Mouse (Mus musculus) heart, embryonic 11.5 days (tissue): ENCODE results near the gene Eif3l. TPM values are rescaled to one million over a fixed set of nuclear protein-coding genes. Genes with fewer than 3 reads are reported as not detected.

Experiments used
- ATAC-seq: fragments of 200-750 bp; cut with Nextera tagmentation; replicated peaks from 2 replicates; pipeline ENCODE4 v1.8.0; 2017; ENCODE audit warnings: moderate library complexity; ENCODE audit not compliant: insufficient number of reproducible peaks, low FRiP score, low TSS enrichment
- H3K27ac ChIP-seq: fragments of 300-500 bp; sonication (generic); 2 replicates; pipeline ENCODE4 v1.5.1; 2014; ENCODE audit warnings: mild to moderate bottlenecking, low read depth, low read length
- H3K27me3 ChIP-seq: fragments of 300-500 bp; sonication (generic); 2 replicates; pipeline ENCODE4 v1.6.1; 2014; ENCODE audit warnings: mild to moderate bottlenecking, low read length, mixed read lengths; ENCODE audit not compliant: control insufficient read depth, insufficient read depth
- H3K36me3 ChIP-seq: fragments of 300-500 bp; sonication (generic); 2 replicates; pipeline ENCODE4 v1.6.1; 2014; ENCODE audit warnings: mild to moderate bottlenecking, low read length, moderate library complexity, mixed read lengths; ENCODE audit not compliant: control insufficient read depth, insufficient read depth
- H3K4me1 ChIP-seq: fragments of 300-500 bp; sonication (generic); 2 replicates; pipeline ENCODE4 v1.6.1; 2014; ENCODE audit warnings: low read length; ENCODE audit not compliant: control insufficient read depth, insufficient read depth
- H3K4me2 ChIP-seq: fragments of 300-500 bp; sonication (generic); 2 replicates; pipeline ENCODE4 v1.6.1; 2014; ENCODE audit warnings: mild to moderate bottlenecking, moderate library complexity
- H3K4me3 ChIP-seq: fragments of 300-500 bp; sonication (generic); 2 replicates; pipeline ENCODE4 v1.5.1; 2014; ENCODE audit warnings: low read depth, low read length
- H3K9ac ChIP-seq: fragments of 300-500 bp; sonication (generic); 2 replicates; pipeline ENCODE4 v1.6.1; 2014; ENCODE audit warnings: mild to moderate bottlenecking, low read depth, low read length, moderate library complexity
- H3K9me3 ChIP-seq: fragments of 300-500 bp; sonication (generic); replicated peaks from 2 replicates; pipeline ENCODE4 v1.6.1; 2016; ENCODE audit warnings: low read length; ENCODE audit not compliant: control insufficient read depth
- WGBS: fragments of 180-500 bp; shearing (Covaris S2); extraction: QIAGEN DNeasy Blood & Tissue Kit; methylation state at CpG from one replicate; pipeline ENCODE4 v1.1.7; 2014; ENCODE audit not compliant: insufficient replicate concordance; 5-methylcytosine and 5-hydroxymethylcytosine counted together
- polyA plus RNA-seq: library from polyadenylated mRNA; unstranded; fragments of >200 nt; fragmentation: Nextera tagmentation; extraction: Ambion mirVana; gene quantifications from 2 replicates; pipeline ENCODE4 v1.2.1, GENCODE M21; 2014

The Eif3l gene
- polyA plus RNA-seq, 1 experiment from 2014 or later = 166 TPM

GRCm38 (mm10) chr15:79105804-79106203 is 30.8 kb downstream of the Eif3l start:
- Histone ChIP-seq H3K9me3 (no peaks in the 10 kb centered on the region), H3K9ac (no peak overlapping the region), H3K27me3 (no peaks in the 10 kb centered on the region)

GRCm38 (mm10) chr15:79107966-79108365 is 33.0 kb downstream of the Eif3l start:
- Histone ChIP-seq H3K27me3 (no peaks in the 10 kb centered on the region), H3K4me2 (peak overlapping the region; percentile 91), H3K4me3 (peak overlapping the region; percentile 63), H3K27ac (peak overlapping the region; percentile 87), H3K36me3 (no peaks in the 10 kb centered on the region), H3K4me1 (peaks cover 29% of the 10 kb centered on the region), H3K9me3 (no peaks in the 10 kb centered on the region), H3K9ac (peak overlapping the region; percentile 90)
- ATAC-seq = no peak
- WGBS = 17% methylated on average over 7 of the region's 7 CpGs

More at GRCm38 (mm10) chr15:79105804-79106203, 30.8 kb downstream of the Eif3l start:
- H3K4me1 ChIP-seq = peaks cover 31% of the 10 kb centered on the region
- H3K27ac ChIP-seq = no peak overlapping the region
- no peak overlapping the region for H3K4me3 ChIP-seq
- WGBS = 44% methylated on average over 2 of the region's 2 CpGs
- H3K36me3 ChIP-seq = no peaks in the 10 kb centered on the region
- ATAC-seq = no peak
- H3K4me2 ChIP-seq = no peak overlapping the region

GRCm38 (mm10) chr15:79108421-79109320 is 33.7 kb downstream of the Eif3l start, which contains the start of gene Micall1:
TSS of gene Micall1 (plus strand) at chr15:79108898.
- WGBS = under 1% methylated on average over 68 of the region's 85 CpGs

GRCm38 (mm10) chr15:79109321-79109934 is 34.4 kb downstream of the Eif3l start:
- 1% methylated on average over 39 of the region's 46 CpGs for whole genome bisulfite sequencing
- ATAC-seq = no peak; the same call in none of the 2 replicates
- Histone ChIP-seq H3K9me3 (no peaks in the 10 kb centered on the region), H3K27me3 (no peaks in the 10 kb centered on the region), H3K27ac (peak overlapping the region; percentile 87), H3K4me1 (peaks cover 29% of the 10 kb centered on the region), H3K36me3 (no peaks in the 10 kb centered on the region; the same call in 1 of the 2 replicates), H3K4me2 (peak overlapping the region; percentile 91), H3K9ac (peak overlapping the region; percentile 90), H3K4me3 (peak overlapping the region; percentile 63)

More at GRCm38 (mm10) chr15:79108421-79109320, 33.7 kb downstream of the Eif3l start, which contains the start of gene Micall1:
- H3K9ac ChIP-seq = peak within 1 kb of the TSS; percentile 90
- H3K27ac ChIP-seq = peak within 1 kb of the TSS; percentile 87
- no peaks in the 10 kb centered on the region for H3K27me3 ChIP-seq
- no peaks in the 10 kb centered on the region for H3K36me3 ChIP-seq
- peak within 1 kb of the TSS; percentile 91 for H3K4me2 ChIP-seq
- peak; percentile 69 for ATAC-seq
- H3K4me1 ChIP-seq = peaks cover 29% of the 10 kb centered on the region
- H3K9me3 ChIP-seq = no peaks in the 10 kb centered on the region
- H3K4me3 ChIP-seq = peak within 1 kb of the TSS; percentile 63

- no peak for ATAC-seq
- Histone ChIP-seq H3K4me3 (peak overlapping the region; percentile 63), H3K36me3 (peaks cover 5% of the 10 kb centered on the region), H3K27ac (0 out of 2 replicates have a peak overlapping the region, but pooled peaks have one; percentile 11), H3K4me2 (peak overlapping the region; percentile 91), H3K9ac (peak overlapping the region; percentile 90), H3K4me1 (peaks cover 29% of the 10 kb centered on the region), H3K9me3 (no peaks in the 10 kb centered on the region), H3K27me3 (no peaks in the 10 kb centered on the region)
- WGBS = 12% methylated on average over 9 of the region's 9 CpGs
These were observed 35.1 kb downstream of the Eif3l start for GRCm38 (mm10) chr15:79110031-79110430.

- no peaks in the 10 kb centered on the region for H3K27me3 ChIP-seq
- H3K9ac ChIP-seq = peak overlapping the region; percentile 90
- no peaks in the 10 kb centered on the region for H3K9me3 ChIP-seq
- H3K4me2 ChIP-seq = peak overlapping the region; percentile 91
- H3K4me1 ChIP-seq = peaks cover 29% of the 10 kb centered on the region
- H3K27ac ChIP-seq = no peak overlapping the region
- no peak for ATAC-seq
- H3K36me3 ChIP-seq = peaks cover 10% of the 10 kb centered on the region
- peak overlapping the region; percentile 63 for H3K4me3 ChIP-seq
- WGBS = 71% methylated on average over 2 of the region's 2 CpGs
These were observed 35.5 kb downstream of the Eif3l start for GRCm38 (mm10) chr15:79110528-79110927.

- Histone ChIP-seq H3K27ac (peak overlapping the region; percentile 77; the same call in 1 of the 2 replicates), H3K9me3 (no peaks in the 10 kb centered on the region), H3K4me2 (peak overlapping the region; percentile 91), H3K27me3 (no peaks in the 10 kb centered on the region), H3K36me3 (peaks cover 17% of the 10 kb centered on the region), H3K4me3 (no peak overlapping the region; the same call in 1 of the 2 replicates), H3K4me1 (peaks cover 29% of the 10 kb centered on the region), H3K9ac (peak overlapping the region; percentile 54; the same call in 1 of the 2 replicates)
- ATAC-seq = 0 out of 2 replicates have a peak, but pooled peaks have one; percentile 22
- 31% methylated on average over 4 of the region's 4 CpGs for WGBS
These were observed 36.8 kb downstream of the Eif3l start for GRCm38 (mm10) chr15:79111774-79112173.

GRCm38 (mm10) chr15:79115276-79115675 is 40.3 kb downstream of the Eif3l start:
- Histone ChIP-seq H3K27ac (no peak overlapping the region), H3K4me1 (peaks cover 18% of the 10 kb centered on the region), H3K27me3 (no peaks in the 10 kb centered on the region), H3K4me2 (no peak overlapping the region), H3K9ac (no peak overlapping the region), H3K4me3 (no peak overlapping the region), H3K9me3 (no peaks in the 10 kb centered on the region), H3K36me3 (peaks cover 30% of the 10 kb centered on the region)
- ATAC-seq = no peak
- WGBS = 39% methylated on average over 5 of the region's 5 CpGs
